Mouse (Mus musculus): ENCODE data around the gene Pbld1. TPM values are rescaled to one million over a fixed set of nuclear protein-coding genes. Genes with fewer than 3 reads are reported as not detected.

Gene Pbld1
- polyA plus RNA-seq, 1 experiment from 2014 or later = 5.1 TPM

DNA sequence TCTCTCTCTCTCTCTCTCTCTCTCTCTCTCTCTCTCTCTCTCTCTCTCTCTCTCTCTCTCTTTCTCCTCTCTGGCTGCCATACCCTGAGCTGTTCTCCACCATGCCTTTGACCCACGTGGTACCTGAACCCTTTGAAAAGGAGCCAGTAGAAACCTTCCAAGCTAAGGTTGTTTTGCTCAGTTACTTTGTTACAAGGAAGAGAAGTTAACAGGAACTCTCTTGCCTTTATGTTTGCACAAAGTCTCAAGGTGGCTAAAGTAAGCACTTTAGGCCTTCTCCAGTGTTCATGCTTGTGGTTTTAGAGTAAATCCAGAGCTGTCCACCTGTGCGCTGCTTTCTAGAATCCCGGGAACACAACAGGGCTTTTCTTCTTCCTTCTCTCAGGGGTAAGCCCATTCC lies 27.7 kb upstream of the Pbld1 start:
- H3K4me2 ChIP-seq (replicated peaks; ENCODE audit: low read depth, low read length) = no peak overlapping the region
- H3K4me1 ChIP-seq (ENCODE audit: control insufficient read depth, insufficient read depth, low read length) = no peaks in the 10 kb centered on the region
- H3K9me3 ChIP-seq (ENCODE audit: control insufficient read depth, low read length) = no peaks in the 10 kb centered on the region
- WGBS = 69% methylated on average over 3 of the region's 3 CpGs
- ATAC-seq (ENCODE audit: low FRiP score, low TSS enrichment) = no peak
- H3K36me3 ChIP-seq (ENCODE audit: control insufficient read depth, insufficient read depth, low read length) = no peaks in the 10 kb centered on the region
- H3K9ac ChIP-seq (ENCODE audit: low read depth, low read length) = no peak overlapping the region
- H3K27me3 ChIP-seq (ENCODE audit: control insufficient read depth, insufficient read depth, low read length) = no peaks in the 10 kb centered on the region
- H3K27ac ChIP-seq (ENCODE audit: low read depth, low read length) = no peak overlapping the region
- no peak overlapping the region for H3K4me3 ChIP-seq (ENCODE audit: low read length)

DNA sequence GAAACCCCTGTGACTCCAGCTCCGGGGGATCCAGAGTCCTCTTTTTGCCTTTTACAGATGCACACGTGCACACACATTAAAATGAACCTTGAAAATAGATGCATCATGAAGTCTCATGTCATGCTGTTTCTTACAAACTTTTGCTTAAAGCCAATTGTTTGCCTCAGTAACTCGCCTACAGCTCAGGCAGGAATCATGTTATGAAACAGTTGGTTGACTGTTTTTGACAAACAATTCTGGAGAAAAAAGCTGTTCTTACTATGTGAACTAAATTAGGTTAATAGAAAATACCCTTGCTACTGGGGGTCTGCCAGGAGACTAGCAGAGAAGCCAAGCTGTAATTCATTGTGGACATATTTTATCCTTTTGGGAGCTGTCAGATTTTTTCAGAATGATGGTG lies 27.0 kb upstream of the Pbld1 start:
- no peaks in the 10 kb centered on the region for H3K27me3 ChIP-seq (ENCODE audit: control insufficient read depth, insufficient read depth, low read length)
- WGBS = 76% methylated on average over 3 of the region's 3 CpGs
- H3K4me3 ChIP-seq (ENCODE audit: low read length) = no peak overlapping the region
- no peaks in the 10 kb centered on the region for H3K4me1 ChIP-seq (ENCODE audit: control insufficient read depth, insufficient read depth, low read length)
- H3K9me3 ChIP-seq (ENCODE audit: control insufficient read depth, low read length) = no peaks in the 10 kb centered on the region
- H3K27ac ChIP-seq (ENCODE audit: low read depth, low read length) = no peak overlapping the region
- no peak overlapping the region for H3K4me2 ChIP-seq (replicated peaks; ENCODE audit: low read depth, low read length)
- no peaks in the 10 kb centered on the region for H3K36me3 ChIP-seq (ENCODE audit: control insufficient read depth, insufficient read depth, low read length)
- no peak for ATAC-seq (ENCODE audit: low FRiP score, low TSS enrichment)
- no peak overlapping the region for H3K9ac ChIP-seq (ENCODE audit: low read depth, low read length)

DNA sequence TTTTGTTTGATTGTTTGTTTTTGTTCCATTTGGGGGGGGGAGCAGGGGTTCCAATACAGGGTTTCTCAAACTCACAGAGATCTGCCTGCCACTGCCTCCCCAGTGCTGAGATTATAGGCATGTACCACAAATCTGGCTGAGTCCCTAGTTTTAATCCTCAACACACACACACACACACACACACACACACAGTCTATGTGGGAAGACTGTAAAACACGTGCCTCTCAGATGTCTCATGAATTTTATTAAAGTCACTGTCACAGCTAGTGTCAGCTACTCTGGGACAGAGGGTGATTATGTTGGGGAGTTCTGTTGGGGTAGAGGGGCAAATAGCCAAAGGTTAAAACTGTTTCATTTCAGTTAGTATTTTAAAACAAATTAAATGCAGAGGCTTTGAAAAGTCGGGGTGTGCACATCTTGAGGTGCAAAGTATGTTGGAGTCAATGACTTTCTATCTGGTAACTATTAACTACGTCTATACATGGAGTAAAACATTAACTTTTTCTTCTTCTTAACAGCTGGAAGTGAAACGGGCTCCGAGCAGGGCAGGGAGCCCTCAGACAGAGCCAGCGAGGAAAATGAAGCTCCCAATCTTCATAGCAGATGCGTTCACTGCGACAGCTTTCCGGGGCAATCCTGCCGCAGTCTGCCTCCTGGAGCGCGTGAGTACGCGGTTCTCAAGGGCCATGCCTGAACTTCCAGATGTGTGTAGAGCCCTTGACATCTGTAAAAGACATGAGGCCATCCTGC lies 21.2 kb upstream of the Pbld1 start:
- ATAC-seq (ENCODE audit: low FRiP score, low TSS enrichment) = no peak
- H3K4me2 ChIP-seq (replicated peaks; ENCODE audit: low read depth, low read length) = no peak overlapping the region
- whole genome bisulfite sequencing = 67% methylated on average over 14 of the region's 14 CpGs

DNA sequence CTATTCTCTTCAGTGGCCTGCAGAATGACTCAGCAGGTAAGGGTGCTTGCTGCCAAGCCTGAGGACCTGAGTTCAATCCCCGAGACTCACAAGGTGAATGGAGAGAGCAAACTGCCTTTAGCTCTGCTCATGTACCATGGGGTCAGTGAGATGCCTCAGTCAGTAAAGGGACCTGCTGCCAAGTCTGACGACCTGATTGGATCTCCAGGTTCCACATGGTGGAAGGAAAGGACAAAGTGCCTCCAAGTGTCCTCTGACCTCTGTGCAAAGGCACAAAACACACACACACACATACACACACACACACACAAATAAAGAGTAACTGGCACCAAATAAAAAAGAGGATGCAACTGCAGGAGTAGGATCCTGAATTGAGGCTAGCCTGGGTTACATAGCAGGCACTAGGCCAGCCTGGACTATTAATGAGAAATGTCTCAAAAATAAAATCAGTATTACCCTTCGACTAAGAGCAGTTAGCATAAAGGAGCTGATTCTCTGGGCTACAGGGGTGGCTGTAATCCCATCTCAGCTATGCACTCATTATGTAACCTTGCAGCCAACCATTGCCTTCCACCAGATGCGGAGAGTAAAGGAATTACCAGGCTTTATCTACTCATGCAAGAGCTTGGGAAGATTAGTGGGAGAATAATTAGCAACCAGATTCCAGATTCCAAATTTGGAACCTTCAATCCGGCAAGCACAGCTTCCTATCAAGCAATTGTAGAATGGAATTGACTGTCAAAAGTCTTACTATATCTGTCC lies 19.9 kb upstream of the Pbld1 start:
- no peaks in the 10 kb centered on the region for H3K9me3 ChIP-seq (ENCODE audit: control insufficient read depth, low read length)
- no peak overlapping the region for H3K4me3 ChIP-seq (ENCODE audit: low read length)
- no peak for ATAC-seq (ENCODE audit: low FRiP score, low TSS enrichment)
- no peaks in the 10 kb centered on the region for H3K4me1 ChIP-seq (ENCODE audit: control insufficient read depth, insufficient read depth, low read length)
- H3K9ac ChIP-seq (ENCODE audit: low read depth, low read length) = no peak overlapping the region
- H3K36me3 ChIP-seq (ENCODE audit: control insufficient read depth, insufficient read depth, low read length) = no peaks in the 10 kb centered on the region
- H3K27me3 ChIP-seq (ENCODE audit: control insufficient read depth, insufficient read depth, low read length) = no peaks in the 10 kb centered on the region
- WGBS = 88% methylated on average over 5 of the region's 5 CpGs
- no peak overlapping the region for H3K4me2 ChIP-seq (replicated peaks; ENCODE audit: low read depth, low read length)
- no peak overlapping the region for H3K27ac ChIP-seq (ENCODE audit: low read depth, low read length)

More for the DNA sequence above, 21.2 kb upstream of the Pbld1 start:
- H3K9ac ChIP-seq (ENCODE audit: low read depth, low read length) = no peak overlapping the region
- no peaks in the 10 kb centered on the region for H3K9me3 ChIP-seq (ENCODE audit: control insufficient read depth, low read length)
- H3K27ac ChIP-seq (ENCODE audit: low read depth, low read length) = no peak overlapping the region
- H3K27me3 ChIP-seq (ENCODE audit: control insufficient read depth, insufficient read depth, low read length) = no peaks in the 10 kb centered on the region
- H3K36me3 ChIP-seq (ENCODE audit: control insufficient read depth, insufficient read depth, low read length) = no peaks in the 10 kb centered on the region
- H3K4me1 ChIP-seq (ENCODE audit: control insufficient read depth, insufficient read depth, low read length) = no peaks in the 10 kb centered on the region
- H3K4me3 ChIP-seq (ENCODE audit: low read length) = no peak overlapping the region

DNA sequence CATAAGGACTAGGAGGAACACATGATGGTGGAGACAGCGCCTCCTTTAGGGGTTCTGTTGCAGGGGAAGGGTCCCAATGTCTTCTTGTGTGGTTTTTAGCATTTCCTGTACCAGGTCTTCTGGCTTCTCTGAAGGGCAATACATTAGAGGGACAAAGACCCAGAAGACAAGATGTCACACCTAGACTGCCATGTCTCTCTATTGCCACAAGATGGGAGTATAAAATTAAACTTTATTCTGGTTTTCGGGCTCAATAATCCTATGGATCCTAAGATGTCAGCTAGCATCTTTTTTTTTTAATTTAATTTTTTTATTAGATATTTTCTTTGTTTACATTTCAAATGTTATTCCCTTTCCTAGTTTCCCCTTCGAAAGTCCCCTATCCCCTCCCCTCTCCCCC lies 16.8 kb upstream of the Pbld1 start:
- Histone ChIP-seq H3K4me3 (ENCODE audit: low read length) (no peak overlapping the region), H3K4me2 (replicated peaks; ENCODE audit: low read depth, low read length) (no peak overlapping the region), H3K27ac (ENCODE audit: low read depth, low read length) (no peak overlapping the region), H3K4me1 (ENCODE audit: control insufficient read depth, insufficient read depth, low read length) (no peaks in the 10 kb centered on the region), H3K9ac (ENCODE audit: low read depth, low read length) (no peak overlapping the region), H3K9me3 (ENCODE audit: control insufficient read depth, low read length) (no peaks in the 10 kb centered on the region), H3K27me3 (ENCODE audit: control insufficient read depth, insufficient read depth, low read length) (no peaks in the 10 kb centered on the region), H3K36me3 (ENCODE audit: control insufficient read depth, insufficient read depth, low read length) (no peaks in the 10 kb centered on the region)
- WGBS = 70% methylated on average over 3 of the region's 3 CpGs
- no peak for ATAC-seq (ENCODE audit: low FRiP score, low TSS enrichment)

DNA sequence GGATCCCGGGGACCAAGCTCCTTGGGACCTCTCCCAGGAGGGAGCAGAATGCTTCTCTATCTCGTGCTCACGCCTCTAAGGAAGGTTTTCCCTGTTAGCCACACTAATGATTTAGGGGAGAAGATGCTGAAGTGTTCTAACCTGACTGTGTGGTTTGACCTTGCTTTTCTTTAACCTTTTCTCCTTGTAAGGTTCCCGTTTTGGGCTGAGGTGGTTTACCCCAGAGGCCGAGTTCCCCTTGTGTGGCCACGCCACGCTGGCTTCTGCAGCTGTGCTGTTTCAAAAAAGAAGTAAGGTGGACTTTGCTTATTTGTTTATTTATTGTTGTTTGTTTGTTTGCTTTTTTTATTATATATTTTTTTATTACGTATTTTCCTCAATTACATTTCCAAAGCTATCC lies 12.2 kb upstream of the Pbld1 start:
- H3K4me3 ChIP-seq (ENCODE audit: low read length) = no peak overlapping the region
- H3K27ac ChIP-seq (ENCODE audit: low read depth, low read length) = no peak overlapping the region
- H3K9me3 ChIP-seq (ENCODE audit: control insufficient read depth, low read length) = no peaks in the 10 kb centered on the region
- no peak overlapping the region for H3K9ac ChIP-seq (ENCODE audit: low read depth, low read length)
- H3K27me3 ChIP-seq (ENCODE audit: control insufficient read depth, insufficient read depth, low read length) = no peaks in the 10 kb centered on the region
- H3K36me3 ChIP-seq (ENCODE audit: control insufficient read depth, insufficient read depth, low read length) = no peaks in the 10 kb centered on the region
- no peaks in the 10 kb centered on the region for H3K4me1 ChIP-seq (ENCODE audit: control insufficient read depth, insufficient read depth, low read length)
- WGBS = 93% methylated on average over 8 of the region's 8 CpGs
- ATAC-seq (ENCODE audit: low FRiP score, low TSS enrichment) = no peak
- H3K4me2 ChIP-seq (replicated peaks; ENCODE audit: low read depth, low read length) = no peak overlapping the region

DNA sequence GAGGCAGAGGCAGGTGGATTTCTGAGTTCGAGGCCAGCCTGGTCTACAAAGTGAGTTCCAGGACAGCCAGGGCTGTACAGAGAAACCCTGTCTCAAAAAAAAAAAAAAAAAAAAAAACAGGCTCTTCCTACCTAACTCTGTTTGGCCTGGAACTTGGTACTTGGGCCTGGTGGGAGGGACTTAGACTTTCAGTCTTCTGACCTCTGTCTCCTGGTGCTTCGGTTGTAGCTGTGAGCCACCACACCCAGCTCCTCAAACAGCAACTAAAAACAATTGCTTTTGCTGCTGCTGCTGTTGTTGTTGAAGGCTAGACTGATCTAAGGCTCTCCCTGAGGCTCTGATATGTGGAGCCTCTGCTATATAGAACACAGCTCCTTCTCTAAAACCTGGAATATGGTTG lies 10.9 kb upstream of the Pbld1 start:
- H3K36me3 ChIP-seq (ENCODE audit: control insufficient read depth, insufficient read depth, low read length) = no peaks in the 10 kb centered on the region
- no peak for ATAC-seq (ENCODE audit: low FRiP score, low TSS enrichment)

DNA sequence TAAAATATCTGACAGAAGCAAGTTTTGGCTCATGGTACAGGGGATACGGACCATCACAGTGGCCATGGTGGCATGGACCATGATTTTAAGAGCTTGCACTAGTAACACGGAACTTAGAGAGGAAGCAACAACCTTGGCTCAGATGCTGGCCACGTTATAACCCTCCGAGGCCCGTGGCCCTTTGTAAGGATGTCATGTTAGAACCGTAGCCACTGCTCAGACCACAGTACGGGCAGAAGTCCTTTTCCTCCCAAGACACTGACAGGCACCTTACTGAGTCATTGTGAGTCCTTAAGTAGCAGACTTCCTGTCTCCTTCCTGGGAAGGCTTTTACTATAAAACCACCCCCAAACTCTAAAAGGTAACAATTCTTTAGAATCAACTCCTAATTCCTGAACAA lies 8.7 kb upstream of the Pbld1 start:
- 82% methylated on average over 7 of the region's 7 CpGs for WGBS
- H3K9me3 ChIP-seq (ENCODE audit: control insufficient read depth, low read length) = no peaks in the 10 kb centered on the region
- H3K4me2 ChIP-seq (replicated peaks; ENCODE audit: low read depth, low read length) = no peak overlapping the region
- H3K4me1 ChIP-seq (ENCODE audit: control insufficient read depth, insufficient read depth, low read length) = no peaks in the 10 kb centered on the region
- no peak overlapping the region for H3K27ac ChIP-seq (ENCODE audit: low read depth, low read length)
- no peak for ATAC-seq (ENCODE audit: low FRiP score, low TSS enrichment)
- H3K9ac ChIP-seq (ENCODE audit: low read depth, low read length) = no peak overlapping the region
- no peaks in the 10 kb centered on the region for H3K27me3 ChIP-seq (ENCODE audit: control insufficient read depth, insufficient read depth, low read length)
- H3K36me3 ChIP-seq (ENCODE audit: control insufficient read depth, insufficient read depth, low read length) = no peaks in the 10 kb centered on the region
- no peak overlapping the region for H3K4me3 ChIP-seq (ENCODE audit: low read length)

More for the DNA sequence above, 10.9 kb upstream of the Pbld1 start:
- Histone ChIP-seq H3K4me3 (ENCODE audit: low read length) (no peak overlapping the region), H3K4me2 (replicated peaks; ENCODE audit: low read depth, low read length) (no peak overlapping the region), H3K4me1 (ENCODE audit: control insufficient read depth, insufficient read depth, low read length) (no peaks in the 10 kb centered on the region), H3K27me3 (ENCODE audit: control insufficient read depth, insufficient read depth, low read length) (no peaks in the 10 kb centered on the region), H3K9ac (ENCODE audit: low read depth, low read length) (no peak overlapping the region), H3K9me3 (ENCODE audit: control insufficient read depth, low read length) (no peaks in the 10 kb centered on the region), H3K27ac (ENCODE audit: low read depth, low read length) (no peak overlapping the region)
- 61% methylated on average over 1 of the region's 2 CpGs for WGBS

DNA sequence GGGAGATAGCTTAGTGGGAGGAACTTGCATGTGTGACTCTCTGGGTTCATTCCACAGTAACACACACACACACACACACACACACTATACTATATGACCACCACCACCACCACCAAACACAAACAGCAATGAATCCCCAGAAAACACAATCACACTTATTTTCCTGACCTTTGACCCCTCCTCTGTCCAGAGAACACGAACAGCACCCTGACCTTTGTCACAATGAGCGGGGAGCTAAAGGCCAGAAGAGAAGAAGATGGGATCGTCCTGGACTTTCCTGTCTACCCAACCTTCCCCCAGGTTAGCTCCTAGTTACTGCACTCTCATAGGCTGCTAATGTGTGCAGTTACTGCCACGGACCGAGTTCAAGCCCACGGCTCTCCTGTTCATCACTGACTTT lies 8.0 kb upstream of the Pbld1 start:
- 81% methylated on average over 6 of the region's 6 CpGs for WGBS
- H3K4me2 ChIP-seq (replicated peaks; ENCODE audit: low read depth, low read length) = no peak overlapping the region
- no peaks in the 10 kb centered on the region for H3K4me1 ChIP-seq (ENCODE audit: control insufficient read depth, insufficient read depth, low read length)
- H3K27ac ChIP-seq (ENCODE audit: low read depth, low read length) = no peak overlapping the region
- no peaks in the 10 kb centered on the region for H3K27me3 ChIP-seq (ENCODE audit: control insufficient read depth, insufficient read depth, low read length)
- H3K9me3 ChIP-seq (ENCODE audit: control insufficient read depth, low read length) = no peaks in the 10 kb centered on the region
- no peak for ATAC-seq (ENCODE audit: low FRiP score, low TSS enrichment)
- no peak overlapping the region for H3K9ac ChIP-seq (ENCODE audit: low read depth, low read length)
- no peak overlapping the region for H3K4me3 ChIP-seq (ENCODE audit: low read length)
- H3K36me3 ChIP-seq (ENCODE audit: control insufficient read depth, insufficient read depth, low read length) = no peaks in the 10 kb centered on the region
